Mouse (Mus musculus) heart, adult 2 months (tissue): ENCODE measurements around the gene Umad1. TPM values are rescaled to one million over a fixed set of nuclear protein-coding genes. Genes with fewer than 3 reads are reported as not detected.

Source experiments
- DNase-seq, 2 experiments: peaks; one replicate each; pipeline ENCODE4 v3.0.0; 2021
- H3K27ac ChIP-seq: fragments of 200-600 bp; 2 replicates; pipeline ENCODE4 v1.8.1; 2022
- H3K27me3 ChIP-seq: fragments of 200-500 bp; 2 replicates; pipeline ENCODE4 v1.6.1; 2012; ENCODE audit warnings: mild to moderate bottlenecking, low read length, inconsistent platforms, mixed read lengths; ENCODE audit not compliant: control insufficient read depth, insufficient read depth
- H3K36me3 ChIP-seq: fragments of 200-500 bp; 2 replicates; pipeline ENCODE4 v1.6.1; 2012; ENCODE audit warnings: low read length, inconsistent platforms; ENCODE audit not compliant: control insufficient read depth, insufficient read depth
- H3K4me1 ChIP-seq: fragments of 200-500 bp; 2 replicates; pipeline ENCODE4 v1.6.1; 2011; ENCODE audit warnings: low read length; ENCODE audit not compliant: control insufficient read depth, insufficient read depth
- H3K4me3 ChIP-seq: fragments of 200-600 bp; 2 replicates; pipeline ENCODE4 v1.8.1; 2022
- H3K79me2 ChIP-seq: fragments of 200-500 bp; replicated peaks from 2 replicates; pipeline ENCODE4 v1.6.1; 2012; ENCODE audit warnings: mild to moderate bottlenecking, inconsistent platforms, low read length, moderate library complexity, mixed read lengths; ENCODE audit not compliant: control insufficient read depth, insufficient read depth
- H3K9ac ChIP-seq: fragments of 200-500 bp; 2 replicates; pipeline ENCODE4 v1.6.1; 2012; ENCODE audit warnings: low read depth, mild to moderate bottlenecking, control low read depth, inconsistent platforms, low read length, mixed read lengths
- CTCF ChIP-seq: fragments of 200-600 bp; IDR thresholded peaks from 2 replicates; pipeline ENCODE4 v1.8.1; 2022; ENCODE audit warnings: antibody characterized with exemption, mild to moderate bottlenecking, moderate library complexity
- EP300 ChIP-seq: fragments of 200-500 bp; IDR thresholded peaks from 2 replicates; pipeline ENCODE4 v1.6.1; 2011; ENCODE audit warnings: low read depth, low read length, control low read depth; ENCODE audit not compliant: insufficient read depth
- POLR2A ChIP-seq: fragments of 200-500 bp; IDR thresholded peaks from 2 replicates; pipeline ENCODE4 v1.6.1; 2011; ENCODE audit warnings: mild to moderate bottlenecking, low read depth, low read length, control low read depth; ENCODE audit not compliant: insufficient read depth
- WGBS: fragments of 180-500 bp; shearing (Covaris S2); methylation state at CpG from one replicate; pipeline ENCODE4 v1.1.7; 2018; 5-methylcytosine and 5-hydroxymethylcytosine counted together
- intact Hi-C: fragments of 180-260 bp; cut with DNase I; formaldehyde crosslinking; loops from one replicate; pipeline ENCODE4 v1.15.1; 2025
- polyA plus RNA-seq: library from polyadenylated mRNA; depleted of rRNA; stranded (reverse); fragments of >200 nt; gene quantifications from 2 replicates; pipeline ENCODE4 v1.2.3, GENCODE M21; 2012
- total RNA-seq, 2 experiments: library from RNA; stranded (reverse); gene quantifications; 2 replicates each; pipeline ENCODE4 v1.2.3; 2021

Umad1 gene
- total and polyA plus RNA-seq, 3 experiments, result 7.3 to 14.0 (median 12.5) TPM

GRCm38 (mm10) chr6:8488249-8488648, 229.2 kb downstream of the Umad1 start:
- TF ChIP-seq CTCF, result no peak
- no peak for TF ChIP-seq EP300
- no peak for TF ChIP-seq POLR2A
- 51% methylated on average over 5 of the region's 5 CpGs for WGBS
- Histone ChIP-seq H3K36me3 (no peaks in the 10 kb centered on the region), H3K27me3 (no peaks in the 10 kb centered on the region), H3K79me2 (no peaks in the 10 kb centered on the region), H3K27ac (no peak overlapping the region), H3K9ac (no peak overlapping the region), H3K4me1 (no peaks in the 10 kb centered on the region; the same call in 1 of the 2 replicates), H3K4me3 (no peak overlapping the region)
- DNase-seq, result no peak
- intact Hi-C loops, result no loop called here

GRCm38 (mm10) chr6:8489266-8489665, 230.2 kb downstream of the Umad1 start:
- Histone ChIP-seq H3K27ac (no peak overlapping the region), H3K9ac (no peak overlapping the region), H3K36me3 (no peaks in the 10 kb centered on the region), H3K4me1 (no peaks in the 10 kb centered on the region; the same call in 1 of the 2 replicates), H3K27me3 (no peaks in the 10 kb centered on the region), H3K79me2 (no peaks in the 10 kb centered on the region), H3K4me3 (no peak overlapping the region)
- no peak for DNase-seq
- intact Hi-C loops, result no loop called here
- no peak for TF ChIP-seq POLR2A
- no peak for TF ChIP-seq CTCF
- no peak for TF ChIP-seq EP300
- 88% methylated on average over 7 of the region's 7 CpGs for WGBS

- Histone ChIP-seq H3K27me3 (no peaks in the 10 kb centered on the region), H3K27ac (no peak overlapping the region), H3K79me2 (no peaks in the 10 kb centered on the region), H3K4me3 (no peak overlapping the region), H3K36me3 (no peaks in the 10 kb centered on the region), H3K4me1 (no peaks in the 10 kb centered on the region; the same call in 1 of the 2 replicates), H3K9ac (no peak overlapping the region)
- intact Hi-C loops, result no loop called here
- WGBS, result 89% methylated on average over 1 of the region's 1 CpGs
- TF ChIP-seq EP300, result no peak
- no peak for DNase-seq
These were observed 231.0 kb downstream of the Umad1 start for GRCm38 (mm10) chr6:8489938-8490585.

GRCm38 (mm10) chr6:8492248-8492647, 233.2 kb downstream of the Umad1 start:
- intact Hi-C loops, result no loop called here
- Histone ChIP-seq H3K36me3 (no peaks in the 10 kb centered on the region), H3K27ac (no peak overlapping the region), H3K4me3 (no peak overlapping the region), H3K4me1 (no peaks in the 10 kb centered on the region; the same call in 1 of the 2 replicates), H3K27me3 (no peaks in the 10 kb centered on the region), H3K9ac (no peak overlapping the region), H3K79me2 (no peaks in the 10 kb centered on the region)
- WGBS, result 82% methylated on average over 3 of the region's 3 CpGs
- no peak for DNase-seq
- no peak for TF ChIP-seq POLR2A
- TF ChIP-seq CTCF, result no peak

GRCm38 (mm10) chr6:8495109-8495826, 236.2 kb downstream of the Umad1 start:
- no peak overlapping the region for H3K27ac ChIP-seq
- 64% methylated on average over 5 of the region's 5 CpGs for WGBS
- no peaks in the 10 kb centered on the region for H3K36me3 ChIP-seq
- no peaks in the 10 kb centered on the region for H3K4me1 ChIP-seq
- H3K79me2 ChIP-seq, result no peaks in the 10 kb centered on the region
- H3K9ac ChIP-seq, result no peak overlapping the region
- no peaks in the 10 kb centered on the region for H3K27me3 ChIP-seq
- no peak for TF ChIP-seq POLR2A
- TF ChIP-seq EP300, result no peak
- no peak for TF ChIP-seq CTCF
- no peak overlapping the region for H3K4me3 ChIP-seq
- intact Hi-C loops, result no loop called here
- DNase-seq, result no peak

- intact Hi-C loops, result no loop called here
- no peak overlapping the region for H3K27ac ChIP-seq
- H3K79me2 ChIP-seq, result no peaks in the 10 kb centered on the region
- H3K27me3 ChIP-seq, result no peaks in the 10 kb centered on the region
- no peaks in the 10 kb centered on the region for H3K4me1 ChIP-seq
- no peak for DNase-seq
- H3K4me3 ChIP-seq, result no peak overlapping the region
- H3K9ac ChIP-seq, result no peak overlapping the region
- TF ChIP-seq EP300 (no peak), POLR2A (no peak), CTCF (no peak)
- 72% methylated on average over 4 of the region's 4 CpGs for WGBS
- H3K36me3 ChIP-seq, result no peaks in the 10 kb centered on the region
These were observed 236.7 kb downstream of the Umad1 start for GRCm38 (mm10) chr6:8495827-8496222.
